Mouse (Mus musculus): ENCODE data around the gene Ipmk.

DNA sequence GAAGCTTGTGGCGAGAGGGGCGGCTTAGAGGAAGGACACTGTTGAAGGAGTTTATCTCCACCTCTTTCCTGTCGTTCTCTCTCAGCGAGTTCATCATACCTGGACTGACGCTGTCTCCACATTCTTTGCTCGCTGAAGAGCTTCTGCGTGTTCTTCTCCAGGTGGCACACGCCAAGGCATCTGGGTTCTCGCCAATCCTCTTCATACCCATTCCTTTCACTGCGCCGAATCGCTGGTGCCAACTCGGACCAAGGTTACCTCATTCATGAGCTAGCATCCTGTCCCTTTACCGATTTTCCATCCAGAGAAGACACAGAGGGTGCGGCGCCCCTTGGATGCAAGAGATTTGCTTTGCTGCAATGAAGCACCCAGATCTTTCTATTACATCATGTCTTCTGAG lies 47.4 kb upstream of the Ipmk start:
- TF ChIP-seq ETS1 (conservative IDR thresholded peaks at IDR 0.05; ENCODE audit: low read depth, low read length): no peak
- no peak for TF ChIP-seq E2F4 (IDR thresholded peaks at IDR 0.05; ENCODE audit: insufficient replicate concordance, low read depth, low read length)
- no peak for TF ChIP-seq KAT2A (IDR thresholded peaks at IDR 0.05; ENCODE audit: insufficient replicate concordance, low read length)
- TF ChIP-seq POLR2A (IDR thresholded peaks at IDR 0.05; ENCODE audit: low read depth, low read length): no peak
- no peak for TF ChIP-seq TBP (conservative IDR thresholded peaks at IDR 0.05; ENCODE audit: low read depth, low read length)
- TF ChIP-seq UBTF (IDR thresholded peaks at IDR 0.05; ENCODE audit: low read depth, low read length): no peak
